Mouse (Mus musculus) cerebellum, adult 11-12 months (tissue): ENCODE measurements around the gene Smpdl3b.
"Not testable (repeated sequence)": the region's sequence is repeated elsewhere in the genome, so short reads cannot be mapped to it uniquely, and the experiment has no call there.

ENCODE experiments used
- DNase-seq: peaks from one replicate; pipeline ENCODE4 v3.0.0; 2022

Gene Smpdl3b

GRCm38 (mm10) chr4:132756974-132757373 lies at the start of gene Smpdl3b:
Smpdl3b (minus strand) TSS chr4:132757252.
- no peak for DNase-seq

- DNase-seq = no peak
These were observed 49.7 kb upstream of the Smpdl3b start for GRCm38 (mm10) chr4:132806620-132807191.

- no peak for DNase-seq
These were observed 48.6 kb upstream of the Smpdl3b start for GRCm38 (mm10) chr4:132805599-132806197.

GRCm38 (mm10) chr4:132805146-132805545 lies 48.1 kb upstream of the Smpdl3b start:
- DNase-seq = no peak

GRCm38 (mm10) chr4:132804331-132804730 lies 47.3 kb upstream of the Smpdl3b start:
- no peak for DNase-seq

GRCm38 (mm10) chr4:132803876-132804275 lies 46.8 kb upstream of the Smpdl3b start:
- no peak for DNase-seq

GRCm38 (mm10) chr4:132803212-132803611 lies 46.2 kb upstream of the Smpdl3b start:
- DNase-seq = no peak

- DNase-seq = no peak
These were observed 45.2 kb upstream of the Smpdl3b start for GRCm38 (mm10) chr4:132802171-132802637.

GRCm38 (mm10) chr4:132801176-132802077 lies 44.4 kb upstream of the Smpdl3b start:
- DNase-seq = no peak

- no peak for DNase-seq
These were observed 42.8 kb upstream of the Smpdl3b start for GRCm38 (mm10) chr4:132799845-132800244.

- DNase-seq = not testable (repeated sequence)
These were observed 41.6 kb upstream of the Smpdl3b start for GRCm38 (mm10) chr4:132798666-132799065.

GRCm38 (mm10) chr4:132798028-132798427 lies 41.0 kb upstream of the Smpdl3b start:
- no peak for DNase-seq

- DNase-seq = no peak
These were observed 40.4 kb upstream of the Smpdl3b start for GRCm38 (mm10) chr4:132797461-132797860.

- DNase-seq = no peak
These were observed 39.3 kb upstream of the Smpdl3b start, which contains the start of gene Themis2 for GRCm38 (mm10) chr4:132796196-132796886. Themis2 (minus strand) TSS chr4:132796387.

GRCm38 (mm10) chr4:132795171-132795570 lies 38.1 kb upstream of the Smpdl3b start:
- DNase-seq = no peak

- no peak for DNase-seq
These were observed 37.7 kb upstream of the Smpdl3b start for GRCm38 (mm10) chr4:132794760-132795159.

GRCm38 (mm10) chr4:132794028-132794427 lies 37.0 kb upstream of the Smpdl3b start:
- DNase-seq = no peak

GRCm38 (mm10) chr4:132793322-132794004 lies 36.4 kb upstream of the Smpdl3b start:
- DNase-seq = not testable (repeated sequence)

- no peak for DNase-seq
These were observed 32.7 kb upstream of the Smpdl3b start for GRCm38 (mm10) chr4:132789731-132790130.

- DNase-seq = no peak
These were observed 28.2 kb upstream of the Smpdl3b start for GRCm38 (mm10) chr4:132785228-132785627.

- DNase-seq = no peak
These were observed 26.7 kb upstream of the Smpdl3b start for GRCm38 (mm10) chr4:132783732-132784131.

GRCm38 (mm10) chr4:132780288-132780687 lies 23.2 kb upstream of the Smpdl3b start:
- DNase-seq = no peak
